Comparison of ENCODE assay signal across 8 mouse cellular contexts in the genomic region with DNA sequence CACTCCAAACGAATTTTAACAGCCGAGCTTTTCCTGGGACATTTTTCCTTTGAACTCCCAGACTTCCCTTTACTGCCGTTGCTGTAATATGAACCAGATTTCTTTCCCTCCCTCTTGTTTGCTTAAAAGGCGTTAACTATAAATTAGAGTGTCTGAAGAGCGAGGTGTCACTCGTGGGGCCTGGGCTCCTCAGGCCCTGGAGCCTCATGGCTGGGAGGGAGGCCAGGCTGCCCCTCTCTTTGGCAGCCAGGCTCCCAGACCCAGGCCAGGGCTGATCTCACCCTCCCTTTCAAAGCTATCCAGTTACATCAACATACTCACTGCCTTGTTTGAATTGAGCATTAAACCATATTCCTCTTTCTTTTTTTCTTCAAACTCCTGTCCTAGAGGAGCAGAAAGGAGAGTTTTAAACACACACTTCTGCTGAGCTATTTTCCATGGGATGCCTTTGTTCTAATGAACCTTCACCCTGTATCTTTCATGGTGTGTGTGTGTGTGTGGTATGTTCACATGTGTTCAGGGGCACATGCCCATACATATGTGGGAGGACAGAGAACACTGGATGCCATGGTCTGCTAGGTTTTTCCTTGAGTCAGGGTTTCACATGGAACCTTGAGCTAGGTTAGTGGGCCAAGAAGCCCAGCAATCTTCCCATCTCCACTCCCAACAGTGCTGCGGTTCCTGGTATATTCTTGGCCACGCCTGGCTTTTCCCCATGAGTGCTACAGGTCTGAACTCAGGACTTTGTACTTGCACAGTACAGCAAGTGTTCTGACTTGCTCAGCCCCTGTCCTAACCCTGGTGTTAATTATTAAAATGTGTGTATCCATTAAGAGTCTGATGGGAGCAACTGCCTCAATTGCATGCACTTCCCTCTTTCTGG.
DNase-seq lines count a peak whose midpoint lies in the region; ATAC-seq and TF ChIP-seq lines count a peak whose summit lies in the region.

No protein-coding gene starts in this region.

- no peaks in the 10 kb centered on the region for H3K27me3 ChIP-seq in intestine, embryonic 16.5 days (replicated peaks; ENCODE audit: control insufficient read depth, insufficient read depth, low read length)
- H3K27me3 ChIP-seq in limb, embryonic 14.5 days (ENCODE audit: control insufficient read depth, insufficient read depth, low read length) = no peaks in the 10 kb centered on the region

- H3K27ac ChIP-seq in gastrocnemius, adult 2 months = no peak overlapping the region
- H3K27ac ChIP-seq in intestine, embryonic 16.5 days (ENCODE audit: low read length) = peak overlapping the region; percentile 92
- peak overlapping the region; percentile 80 for H3K27ac ChIP-seq in limb, embryonic 14.5 days (replicated peaks; ENCODE audit: low read depth, low read length)
- no peak overlapping the region for H3K27ac ChIP-seq in left cerebral cortex, adult 2 months

- H3K4me3 ChIP-seq in gastrocnemius, adult 2 months = no peak overlapping the region
- no peak overlapping the region for H3K4me3 ChIP-seq in intestine, embryonic 16.5 days (ENCODE audit: low read length)
- H3K4me3 ChIP-seq in limb, embryonic 14.5 days (replicated peaks; ENCODE audit: low read length) = no peak overlapping the region
- H3K4me3 ChIP-seq in left cerebral cortex, adult 2 months = no peak overlapping the region

- no peak overlapping the region for H3K4me2 ChIP-seq in intestine, embryonic 16.5 days (ENCODE audit: low read depth, low read length)
- no peak overlapping the region for H3K4me2 ChIP-seq in limb, embryonic 14.5 days (replicated peaks; ENCODE audit: low read depth, low read length, severe bottlenecking)

- no peak for TF ChIP-seq POLR2A in limb, embryonic 14.5 days (IDR thresholded peaks at IDR 0.05; ENCODE audit: borderline replicate concordance, extremely low read depth, insufficient read depth, insufficient read length)

- H3K9me3 ChIP-seq in intestine, embryonic 16.5 days (ENCODE audit: control insufficient read depth, low read length) = no peaks in the 10 kb centered on the region
- no peaks in the 10 kb centered on the region for H3K9me3 ChIP-seq in limb, embryonic 14.5 days (ENCODE audit: control insufficient read depth, low read length)

- H3K4me1 ChIP-seq in intestine, embryonic 16.5 days (ENCODE audit: control insufficient read depth, insufficient read depth, low read length) = peaks cover 32% of the 10 kb centered on the region
- peaks cover 44% of the 10 kb centered on the region for H3K4me1 ChIP-seq in limb, embryonic 14.5 days (ENCODE audit: control insufficient read depth, insufficient read depth, low read length)

- H3K36me3 ChIP-seq in intestine, embryonic 16.5 days (ENCODE audit: control insufficient read depth, insufficient read depth, low read length) = no peaks in the 10 kb centered on the region
- no peaks in the 10 kb centered on the region for H3K36me3 ChIP-seq in limb, embryonic 14.5 days (ENCODE audit: control insufficient read depth, insufficient read depth, low read length)

- peak; percentile 57 for DNase-seq in gastrocnemius, adult 2 months
- no peak for DNase-seq in gastrocnemius, adult 8-10 months (ENCODE audit: low spot score in 2 of 2)
- DNase-seq in embryo, embryonic 10.5 days (ENCODE audit: low spot score) = peak; percentile 68
- peak; percentile 78 for DNase-seq in limb, embryonic 14.5 days (ENCODE audit: low spot score)
- no peak for DNase-seq in left cerebral cortex, adult 2 months (ENCODE audit: extremely low spot score in 1 of 2, low spot score in 2 of 2)
- DNase-seq in thymus, postnatal 36 days = no peak
- DNase-seq in adrenal gland, adult 18-20 months (ENCODE audit: low spot score in 2 of 2) = no peak

- 0 out of 2 replicates have a peak overlapping the region, but pooled peaks have one; percentile 46 for H3K9ac ChIP-seq in intestine, embryonic 16.5 days (ENCODE audit: low read depth, low read length)
- no peak overlapping the region for H3K9ac ChIP-seq in limb, embryonic 14.5 days (ENCODE audit: low read depth, low read length, severe bottlenecking)

- 27% methylated on average over 8 of the region's 8 CpGs for WGBS in intestine, embryonic 16.5 days
- WGBS in limb, embryonic 14.5 days = 16% methylated on average over 8 of the region's 8 CpGs

- intact Hi-C loops in gastrocnemius, adult 2 months (cut with DNase I) = loop anchor here (10.0 kb wide), 1 partner anchor 270 kb away; a partner anchor contains a TSS
- intact Hi-C loops in left cerebral cortex, adult 2 months (cut with DNase I) = loop anchor here (5.0 to 10.0 kb wide), 3 partner anchors 142 to 512 kb away; no protein-coding TSS in a partner anchor

- TF ChIP-seq CTCF in gastrocnemius, adult 2 months (IDR thresholded peaks at IDR 0.05) = no peak
- no peak for TF ChIP-seq CTCF in left cerebral cortex, adult 2 months (IDR thresholded peaks at IDR 0.05)

- ATAC-seq in intestine, embryonic 16.5 days = peak; percentile 98
- peak; percentile 77 for ATAC-seq in limb, embryonic 14.5 days (ENCODE audit: low FRiP score, low read depth)

Comparison
In these comparisons a context has a peak if more than half of its experiments do, and no peak if none do; other contexts are left out.
1. DNase-seq: peak in gastrocnemius, adult 2 months (single experiment), embryo, embryonic 10.5 days (single experiment) and limb, embryonic 14.5 days (single experiment); none in gastrocnemius, adult 8-10 months (0 of 2), left cerebral cortex, adult 2 months (0 of 2), thymus, postnatal 36 days (0 of 2) and adrenal gland, adult 18-20 months (0 of 2).
2. H3K27ac ChIP-seq: peak in intestine, embryonic 16.5 days (single experiment) and limb, embryonic 14.5 days (single experiment); none in gastrocnemius, adult 2 months (single experiment) and left cerebral cortex, adult 2 months (single experiment).